Mouse (Mus musculus): Measurements from ENCODE around the gene Galnt14. TPM values are rescaled to one million over a fixed set of nuclear protein-coding genes. Genes with fewer than 3 reads are reported as not detected.
A peak's percentile ranks its signal among the peaks of the same experiment; 100 is the strongest.

Galnt14 gene
- polyA plus RNA-seq, 1 experiment from 2014 or later = 0.20 TPM

DNA sequence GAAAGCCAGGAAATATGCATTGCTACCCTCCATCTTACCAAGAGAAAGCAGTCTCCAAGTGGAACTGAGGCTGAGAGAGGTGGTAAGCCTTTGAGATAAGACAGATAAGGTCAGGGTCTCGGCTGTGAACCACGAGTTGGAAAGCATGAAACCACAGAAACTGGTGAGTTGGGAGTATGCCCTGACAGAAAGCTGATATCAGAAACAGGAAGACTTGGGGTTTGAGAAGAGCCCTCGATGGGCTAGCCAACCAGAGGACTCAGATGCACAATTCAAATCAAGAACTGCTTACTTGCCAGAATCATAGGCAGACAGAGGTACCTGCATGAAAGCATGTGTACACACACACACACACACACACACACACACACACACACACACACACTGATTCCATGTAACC, 47.0 kb downstream of the Galnt14 start:
- DNase-seq = no peak

DNA sequence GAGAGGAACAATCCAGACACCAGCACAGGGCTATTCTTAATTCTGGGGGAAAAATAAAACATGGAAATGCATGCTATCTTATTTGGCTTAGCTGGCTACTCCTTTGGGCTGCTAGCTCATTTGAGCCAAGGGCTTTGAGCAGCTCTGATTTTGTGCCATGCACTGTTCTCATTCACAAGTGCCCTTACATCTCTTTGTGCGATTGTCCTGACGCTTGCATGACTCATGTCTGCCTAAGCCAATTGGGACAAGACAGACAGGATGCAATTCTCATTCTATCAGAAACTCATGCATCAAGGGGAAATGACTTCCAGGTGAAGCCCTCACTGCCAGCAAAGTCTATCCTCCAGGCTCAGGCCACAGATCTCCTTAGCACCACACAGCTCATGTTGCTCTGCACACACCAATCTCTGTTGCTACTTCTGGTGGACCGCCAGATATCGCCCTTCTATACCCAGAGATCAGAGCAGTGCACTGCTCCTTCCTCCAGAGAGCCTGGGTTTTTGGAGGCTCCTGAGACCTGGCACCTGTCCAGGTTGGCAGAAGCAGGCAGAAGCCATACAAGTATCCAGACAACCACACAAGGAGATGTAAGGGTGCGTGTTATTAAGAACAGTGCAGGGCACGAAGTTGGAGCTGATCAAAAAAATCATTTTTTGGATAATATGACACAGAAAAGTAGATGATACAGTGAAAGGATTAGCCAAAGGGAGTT, 51.4 kb downstream of the Galnt14 start:
- H3K9ac ChIP-seq = no peak overlapping the region
- H3K4me3 ChIP-seq (ENCODE audit: low read depth, low read length) = no peak overlapping the region
- H3K36me3 ChIP-seq (ENCODE audit: insufficient read depth) = no peaks in the 10 kb centered on the region
- no peak overlapping the region for H3K27ac ChIP-seq (ENCODE audit: low read depth)
- H3K4me1 ChIP-seq (ENCODE audit: insufficient read depth) = no peaks in the 10 kb centered on the region
- DNase-seq (no peak), ATAC-seq (ENCODE audit: insufficient read depth) (no peak)
- no peak overlapping the region for H3K4me2 ChIP-seq
- TF ChIP-seq CTCF (IDR thresholded peaks at IDR 0.05; ENCODE audit: low read depth) = no peak
- WGBS = 81% methylated on average over 6 of the region's 6 CpGs
- no peaks in the 10 kb centered on the region for H3K27me3 ChIP-seq (ENCODE audit: insufficient read depth, low read length)
- H3K9me3 ChIP-seq (ENCODE audit: low read depth, low read length) = no peaks in the 10 kb centered on the region

More for the DNA sequence above, 47.0 kb downstream of the Galnt14 start:
- H3K4me3 ChIP-seq (ENCODE audit: low read depth, low read length) = no peak overlapping the region
- no peak overlapping the region for H3K27ac ChIP-seq (ENCODE audit: low read depth)
- WGBS = 42% methylated on average over 3 of the region's 3 CpGs
- no peak for TF ChIP-seq CTCF (IDR thresholded peaks at IDR 0.05; ENCODE audit: low read depth)
- H3K36me3 ChIP-seq (ENCODE audit: insufficient read depth) = no peaks in the 10 kb centered on the region
- no peak overlapping the region for H3K4me2 ChIP-seq
- ATAC-seq (ENCODE audit: insufficient read depth) = no peak
- H3K9me3 ChIP-seq (ENCODE audit: low read depth, low read length) = no peaks in the 10 kb centered on the region
- no peaks in the 10 kb centered on the region for H3K27me3 ChIP-seq (ENCODE audit: insufficient read depth, low read length)
- H3K4me1 ChIP-seq (ENCODE audit: insufficient read depth) = no peaks in the 10 kb centered on the region
- no peak overlapping the region for H3K9ac ChIP-seq

DNA sequence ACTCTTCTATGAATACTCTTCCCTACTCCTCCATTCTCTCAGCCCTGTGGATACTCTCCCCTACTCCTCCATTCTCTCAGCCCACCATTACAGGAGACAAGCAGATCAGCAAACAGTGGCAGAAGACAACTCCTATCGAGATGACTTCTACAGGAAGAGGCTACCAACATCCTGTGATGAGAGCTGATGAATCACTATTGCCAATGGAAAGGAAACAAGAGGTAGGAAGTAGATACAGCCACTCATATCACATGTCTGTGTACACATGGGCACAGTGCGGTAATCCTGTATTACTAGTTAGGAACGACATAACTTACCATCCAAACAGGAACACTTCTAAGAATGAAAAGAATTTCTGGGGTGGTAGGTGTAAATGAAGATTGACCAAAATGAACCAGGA, 53.9 kb downstream of the Galnt14 start:
- no peak overlapping the region for H3K4me3 ChIP-seq (ENCODE audit: low read depth, low read length)
- no peak for TF ChIP-seq CTCF (IDR thresholded peaks at IDR 0.05; ENCODE audit: low read depth)
- H3K4me2 ChIP-seq = no peak overlapping the region
- H3K9ac ChIP-seq = no peak overlapping the region
- no peak for DNase-seq
- no peak overlapping the region for H3K27ac ChIP-seq (ENCODE audit: low read depth)
- H3K4me1 ChIP-seq (ENCODE audit: insufficient read depth) = no peaks in the 10 kb centered on the region
- WGBS = 81% methylated on average over 3 of the region's 3 CpGs
- no peak for ATAC-seq (ENCODE audit: insufficient read depth)
- no peaks in the 10 kb centered on the region for H3K36me3 ChIP-seq (ENCODE audit: insufficient read depth)
- H3K9me3 ChIP-seq (ENCODE audit: low read depth, low read length) = no peaks in the 10 kb centered on the region
- no peaks in the 10 kb centered on the region for H3K27me3 ChIP-seq (ENCODE audit: insufficient read depth, low read length)

DNA sequence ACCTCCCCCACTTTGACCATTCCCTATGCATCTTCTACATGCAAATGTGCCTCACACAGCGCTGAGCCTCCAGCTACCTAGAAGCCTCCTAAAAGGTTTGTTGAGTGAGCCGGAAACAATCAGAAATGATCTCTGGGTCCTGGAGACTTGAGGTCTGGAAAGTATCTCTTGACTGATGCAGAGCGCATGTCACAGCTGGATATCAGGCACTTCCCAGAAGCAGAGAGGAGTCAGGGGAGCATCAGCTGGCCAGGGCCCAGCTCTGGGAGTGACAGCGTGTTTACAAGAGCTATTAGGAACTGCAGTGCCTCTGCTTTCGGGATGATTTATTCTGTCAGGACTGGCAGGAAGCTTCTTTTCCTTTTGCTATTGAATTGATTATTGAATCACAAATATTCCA, 56.0 kb downstream of the Galnt14 start:
- WGBS = 35% methylated on average over 5 of the region's 5 CpGs
- H3K9me3 ChIP-seq (ENCODE audit: low read depth, low read length) = no peaks in the 10 kb centered on the region
- no peak overlapping the region for H3K4me2 ChIP-seq
- H3K4me1 ChIP-seq (ENCODE audit: insufficient read depth) = no peaks in the 10 kb centered on the region
- DNase-seq (peak; percentile 12), ATAC-seq (ENCODE audit: insufficient read depth) (no peak)
- no peak overlapping the region for H3K27ac ChIP-seq (ENCODE audit: low read depth)
- H3K36me3 ChIP-seq (ENCODE audit: insufficient read depth) = no peaks in the 10 kb centered on the region
- H3K9ac ChIP-seq = no peak overlapping the region
- H3K4me3 ChIP-seq (ENCODE audit: low read depth, low read length) = no peak overlapping the region
- H3K27me3 ChIP-seq (ENCODE audit: insufficient read depth, low read length) = no peaks in the 10 kb centered on the region
- TF ChIP-seq CTCF (IDR thresholded peaks at IDR 0.05; ENCODE audit: low read depth) = no peak

DNA sequence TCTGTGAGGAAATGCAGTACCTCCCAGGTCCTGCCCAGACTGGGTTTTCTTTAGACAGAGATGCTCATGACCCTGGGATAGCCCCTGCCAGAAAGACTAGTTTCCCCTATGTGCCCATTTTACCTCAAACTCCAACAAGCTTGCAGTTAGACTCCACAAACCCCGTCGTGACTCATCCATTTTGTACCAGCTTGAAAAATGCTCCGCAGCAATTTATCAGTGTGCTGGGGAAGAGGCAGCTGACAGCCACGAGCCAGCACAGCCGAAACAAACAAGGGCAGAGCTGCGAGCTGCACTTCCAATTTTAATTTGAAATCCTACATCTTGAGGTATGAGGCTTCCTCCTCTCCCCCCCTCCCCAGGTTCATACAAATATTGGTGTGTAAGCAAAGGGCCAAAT, 60.9 kb downstream of the Galnt14 start:
- DNase-seq = no peak
- Histone ChIP-seq H3K4me2 (no peak overlapping the region), H3K4me1 (ENCODE audit: insufficient read depth) (no peaks in the 10 kb centered on the region), H3K4me3 (ENCODE audit: low read depth, low read length) (no peak overlapping the region), H3K9ac (no peak overlapping the region), H3K27me3 (ENCODE audit: insufficient read depth, low read length) (no peaks in the 10 kb centered on the region), H3K9me3 (ENCODE audit: low read depth, low read length) (no peaks in the 10 kb centered on the region), H3K27ac (ENCODE audit: low read depth) (no peak overlapping the region), H3K36me3 (ENCODE audit: insufficient read depth) (no peaks in the 10 kb centered on the region)
- 51% methylated on average over 6 of the region's 6 CpGs for WGBS
- no peak for ATAC-seq (ENCODE audit: insufficient read depth)
- TF ChIP-seq CTCF (IDR thresholded peaks at IDR 0.05; ENCODE audit: low read depth) = no peak

GRCm38 (mm10) chr17:73641676-73642075, 68.6 kb downstream of the Galnt14 start:
- Histone ChIP-seq H3K4me3 (ENCODE audit: low read depth, low read length) (no peak overlapping the region), H3K36me3 (ENCODE audit: insufficient read depth) (no peaks in the 10 kb centered on the region), H3K27me3 (ENCODE audit: insufficient read depth, low read length) (no peaks in the 10 kb centered on the region), H3K4me1 (ENCODE audit: insufficient read depth) (no peaks in the 10 kb centered on the region), H3K27ac (ENCODE audit: low read depth) (no peak overlapping the region), H3K9me3 (ENCODE audit: low read depth, low read length) (no peaks in the 10 kb centered on the region), H3K4me2 (no peak overlapping the region), H3K9ac (no peak overlapping the region)
- WGBS = 89% methylated on average over 7 of the region's 7 CpGs
- DNase-seq (no peak), ATAC-seq (ENCODE audit: insufficient read depth) (no peak)
- TF ChIP-seq CTCF (IDR thresholded peaks at IDR 0.05; ENCODE audit: low read depth) = no peak

DNA sequence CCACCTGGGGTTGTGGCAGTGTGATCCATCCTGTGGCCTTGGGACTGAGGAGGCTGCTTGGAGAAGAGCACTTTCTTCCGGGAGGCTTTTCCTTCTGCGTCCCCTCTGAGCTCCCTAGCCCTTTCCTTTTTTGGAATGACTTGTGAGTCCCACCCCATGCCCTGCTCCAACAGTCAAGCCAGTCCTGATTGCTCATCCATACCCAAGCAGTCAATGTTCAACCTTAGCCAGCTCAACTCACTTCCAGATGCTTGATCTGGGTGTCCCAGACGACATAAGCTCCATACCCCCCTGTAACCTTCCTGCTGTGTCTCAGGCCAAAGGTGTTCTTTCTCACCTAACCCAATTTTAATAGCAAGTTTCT, 70.2 kb downstream of the Galnt14 start:
- WGBS = 36% methylated on average over 3 of the region's 3 CpGs

More for the DNA sequence above, 70.2 kb downstream of the Galnt14 start:
- Histone ChIP-seq H3K27ac (ENCODE audit: low read depth) (no peak overlapping the region), H3K4me2 (no peak overlapping the region), H3K9ac (no peak overlapping the region), H3K27me3 (ENCODE audit: insufficient read depth, low read length) (no peaks in the 10 kb centered on the region), H3K4me3 (ENCODE audit: low read depth, low read length) (no peak overlapping the region), H3K9me3 (ENCODE audit: low read depth, low read length) (no peaks in the 10 kb centered on the region), H3K4me1 (ENCODE audit: insufficient read depth) (no peaks in the 10 kb centered on the region), H3K36me3 (ENCODE audit: insufficient read depth) (no peaks in the 10 kb centered on the region)
- DNase-seq (no peak), ATAC-seq (ENCODE audit: insufficient read depth) (no peak)
- no peak for TF ChIP-seq CTCF (IDR thresholded peaks at IDR 0.05; ENCODE audit: low read depth)
